Mouse (Mus musculus): ENCODE measurements around the gene Ybx2. TPM values are rescaled to one million over a fixed set of nuclear protein-coding genes. Genes with fewer than 3 reads are reported as not detected.
"Not testable (repeated sequence)": the region's sequence is repeated elsewhere in the genome, so short reads cannot be mapped to it uniquely, and the experiment has no call there.

Gene Ybx2
- polyA plus RNA-seq, 1 experiment from 2014 or later = 6.4 TPM

- 84% methylated on average over 4 of the region's 4 CpGs for WGBS
- no peak for DNase-seq (ENCODE audit: extremely low spot score, low spot score)
- Histone ChIP-seq H3K36me3 (replicated peaks) (peaks cover 38% of the 10 kb centered on the region), H3K4me3 (no peak overlapping the region), H3K9me3 (no peaks in the 10 kb centered on the region), H3K27me3 (ENCODE audit: poor library complexity, severe bottlenecking) (peaks cover 51% of the 10 kb centered on the region), H3K4me1 (peaks cover 36% of the 10 kb centered on the region), H3K27ac (no peak overlapping the region)
Observed at GRCm38 (mm10) chr11:69940962-69941361, 5.4 kb downstream of the Ybx2 start.

GRCm38 (mm10) chr11:69945216-69945615 lies 9.6 kb downstream of the Ybx2 start:
- H3K4me1 ChIP-seq = peaks cover 40% of the 10 kb centered on the region
- peaks cover 8% of the 10 kb centered on the region for H3K27me3 ChIP-seq (ENCODE audit: poor library complexity, severe bottlenecking)
- peaks cover 43% of the 10 kb centered on the region for H3K36me3 ChIP-seq (replicated peaks)
- H3K4me3 ChIP-seq = 0 out of 2 replicates have a peak overlapping the region, but pooled peaks have one; percentile 60
- H3K27ac ChIP-seq = no peak overlapping the region
- no peak for DNase-seq (ENCODE audit: extremely low spot score, low spot score)
- no peaks in the 10 kb centered on the region for H3K9me3 ChIP-seq
- WGBS = 84% methylated on average over 13 of the region's 13 CpGs

GRCm38 (mm10) chr11:69945997-69946891 lies 10.6 kb downstream of the Ybx2 start:
- peaks cover 40% of the 10 kb centered on the region for H3K4me1 ChIP-seq
- H3K36me3 ChIP-seq (replicated peaks) = peaks cover 43% of the 10 kb centered on the region
- H3K27ac ChIP-seq = peak overlapping the region; percentile 60
- WGBS = 94% methylated on average over 18 of the region's 18 CpGs
- DNase-seq (ENCODE audit: extremely low spot score, low spot score) = no peak
- H3K4me3 ChIP-seq = peak overlapping the region; percentile 60
- H3K9me3 ChIP-seq = no peaks in the 10 kb centered on the region
- H3K27me3 ChIP-seq (ENCODE audit: poor library complexity, severe bottlenecking) = 0 out of 2 replicates have a peak, but pooled peaks cover 3% of the 10 kb centered on the region

GRCm38 (mm10) chr11:69947337-69948065 lies 11.9 kb downstream of the Ybx2 start:
- Histone ChIP-seq H3K36me3 (replicated peaks) (peaks cover 39% of the 10 kb centered on the region), H3K4me3 (peak overlapping the region; percentile 60), H3K9me3 (no peaks in the 10 kb centered on the region), H3K27me3 (ENCODE audit: poor library complexity, severe bottlenecking) (0 out of 2 replicates have a peak, but pooled peaks cover 8% of the 10 kb centered on the region), H3K27ac (peak overlapping the region; percentile 96), H3K4me1 (peaks cover 40% of the 10 kb centered on the region)
- 4% methylated on average over 29 of the region's 29 CpGs for WGBS
- DNase-seq (ENCODE audit: extremely low spot score, low spot score) = no peak

GRCm38 (mm10) chr11:69948066-69948762 lies 12.6 kb downstream of the Ybx2 start, which contains the start of gene Slc2a4:
Gene Slc2a4, minus strand, starts transcription at chr11:69948188.
- H3K9me3 ChIP-seq = no peaks in the 10 kb centered on the region
- under 1% methylated on average over 34 of the region's 34 CpGs for WGBS
- peak within 1 kb of the TSS; percentile 60 for H3K4me3 ChIP-seq
- H3K36me3 ChIP-seq (replicated peaks) = peaks cover 32% of the 10 kb centered on the region
- peaks cover 40% of the 10 kb centered on the region for H3K4me1 ChIP-seq
- DNase-seq (ENCODE audit: extremely low spot score, low spot score) = peak; percentile 98
- peak within 1 kb of the TSS; percentile 96 for H3K27ac ChIP-seq
- 0 out of 2 replicates have a peak, but pooled peaks cover 8% of the 10 kb centered on the region for H3K27me3 ChIP-seq (ENCODE audit: poor library complexity, severe bottlenecking)

GRCm38 (mm10) chr11:69948763-69949150 lies 13.2 kb downstream of the Ybx2 start:
- DNase-seq (ENCODE audit: extremely low spot score, low spot score) = peak; percentile 88
- WGBS = 0% methylated on average over 14 of the region's 14 CpGs
- 0 out of 2 replicates have a peak, but pooled peaks cover 8% of the 10 kb centered on the region for H3K27me3 ChIP-seq (ENCODE audit: poor library complexity, severe bottlenecking)
- H3K9me3 ChIP-seq = no peaks in the 10 kb centered on the region
- H3K4me1 ChIP-seq = peaks cover 40% of the 10 kb centered on the region
- H3K4me3 ChIP-seq = peak overlapping the region; percentile 60
- H3K36me3 ChIP-seq (replicated peaks) = peaks cover 27% of the 10 kb centered on the region
- peak overlapping the region; percentile 96 for H3K27ac ChIP-seq

GRCm38 (mm10) chr11:69950807-69951459 lies 15.3 kb downstream of the Ybx2 start:
- H3K4me1 ChIP-seq = peaks cover 35% of the 10 kb centered on the region
- 0 out of 2 replicates have a peak, but pooled peaks cover 5% of the 10 kb centered on the region for H3K27me3 ChIP-seq (ENCODE audit: poor library complexity, severe bottlenecking)
- H3K4me3 ChIP-seq = peak overlapping the region; percentile 6; the same call in 1 of the 2 replicates
- no peak overlapping the region for H3K27ac ChIP-seq
- peaks cover 5% of the 10 kb centered on the region; the same call in 1 of the 2 replicates for H3K36me3 ChIP-seq (replicated peaks)
- DNase-seq (ENCODE audit: extremely low spot score, low spot score) = no peak
- 52% methylated on average over 4 of the region's 4 CpGs for WGBS
- no peaks in the 10 kb centered on the region for H3K9me3 ChIP-seq

GRCm38 (mm10) chr11:69952274-69952673 lies 16.7 kb downstream of the Ybx2 start:
- no peak overlapping the region for H3K4me3 ChIP-seq
- WGBS = 42% methylated on average over 1 of the region's 1 CpGs
- no peaks in the 10 kb centered on the region for H3K9me3 ChIP-seq
- no peak overlapping the region for H3K27ac ChIP-seq
- H3K27me3 ChIP-seq (ENCODE audit: poor library complexity, severe bottlenecking) = 0 out of 2 replicates have a peak, but pooled peaks cover 5% of the 10 kb centered on the region
- H3K4me1 ChIP-seq = peaks cover 21% of the 10 kb centered on the region
- no peak for DNase-seq (ENCODE audit: extremely low spot score, low spot score)
- no peaks in the 10 kb centered on the region for H3K36me3 ChIP-seq (replicated peaks)

- Histone ChIP-seq H3K36me3 (replicated peaks) (no peaks in the 10 kb centered on the region), H3K27ac (no peak overlapping the region), H3K4me1 (peaks cover 10% of the 10 kb centered on the region), H3K9me3 (no peaks in the 10 kb centered on the region), H3K27me3 (ENCODE audit: poor library complexity, severe bottlenecking) (0 out of 2 replicates have a peak, but pooled peaks cover 5% of the 10 kb centered on the region), H3K4me3 (no peak overlapping the region)
- 78% methylated on average over 11 of the region's 11 CpGs for WGBS
- no peak for DNase-seq (ENCODE audit: extremely low spot score, low spot score)
Observed at GRCm38 (mm10) chr11:69953267-69953915, 17.8 kb downstream of the Ybx2 start.

- not testable (repeated sequence) for H3K27ac ChIP-seq; H3K36me3 ChIP-seq (replicated peaks); DNase-seq (ENCODE audit: extremely low spot score, low spot score); H3K4me3 ChIP-seq; H3K9me3 ChIP-seq; H3K4me1 ChIP-seq; H3K27me3 ChIP-seq (ENCODE audit: poor library complexity, severe bottlenecking)
- WGBS = 74% methylated on average over 4 of the region's 4 CpGs
Observed at GRCm38 (mm10) chr11:69955618-69956017, 20.0 kb downstream of the Ybx2 start.

- Histone ChIP-seq H3K4me3 (no peak overlapping the region), H3K4me1 (no peaks in the 10 kb centered on the region), H3K36me3 (replicated peaks) (no peaks in the 10 kb centered on the region), H3K9me3 (no peaks in the 10 kb centered on the region), H3K27me3 (ENCODE audit: poor library complexity, severe bottlenecking) (0 out of 2 replicates have a peak, but pooled peaks cover 13% of the 10 kb centered on the region), H3K27ac (no peak overlapping the region)
- DNase-seq (ENCODE audit: extremely low spot score, low spot score) = no peak
- 63% methylated on average over 1 of the region's 1 CpGs for WGBS
Observed at GRCm38 (mm10) chr11:69956218-69956617, 20.6 kb downstream of the Ybx2 start.
